Mouse (Mus musculus) cortical plate, adult 2 months (tissue): ENCODE measurements around the gene Per3.

ENCODE experiments used
- CTCF ChIP-seq: fragments of 200-500 bp; IDR thresholded peaks from 2 replicates; pipeline ENCODE4 v1.5.1; 2011; ENCODE audit warnings: mild to moderate bottlenecking, control low read depth, low read length; ENCODE audit not compliant: insufficient read depth; ENCODE audit errors: extremely low read depth
- POLR2A ChIP-seq: fragments of 200-500 bp; IDR thresholded peaks from 2 replicates; pipeline ENCODE4 v1.6.1; 2011; ENCODE audit warnings: mild to moderate bottlenecking, low read length, control low read depth; ENCODE audit not compliant: insufficient read depth; ENCODE audit errors: extremely low read depth

DNA sequence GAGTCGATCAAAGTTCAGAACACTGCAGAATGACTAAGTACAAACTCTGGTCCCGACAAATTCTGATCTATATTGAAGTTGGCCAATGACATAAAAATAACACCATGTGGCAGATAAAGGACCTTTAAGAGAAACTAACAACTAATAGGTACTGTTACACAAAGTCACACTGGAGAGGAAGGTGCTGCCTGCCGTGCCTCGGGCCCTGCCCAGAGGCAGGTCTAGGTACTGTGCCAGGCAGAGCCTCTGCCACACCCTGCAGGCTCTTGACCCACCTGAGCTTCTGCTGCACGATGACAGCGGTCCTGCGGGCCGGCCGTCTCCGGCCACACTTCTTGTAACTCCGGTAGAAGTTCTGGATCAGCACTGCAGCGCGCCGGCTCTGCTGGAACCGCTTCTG is 30.4 kb upstream of the Per3 start:
- TF ChIP-seq CTCF (no peak), POLR2A (no peak)
